Mouse (Mus musculus) lung, embryonic 16.5 days (tissue): Measurements from ENCODE around the gene Flvcr1. TPM values are rescaled to one million over a fixed set of nuclear protein-coding genes. Genes with fewer than 3 reads are reported as not detected.

Experiments used
- ATAC-seq: fragments of 200-750 bp; cut with Nextera tagmentation; 2 replicates; pipeline ENCODE4 v1.8.0; 2017; ENCODE audit warnings: low read depth, mild to moderate bottlenecking, moderate library complexity
- H3K27ac ChIP-seq: fragments of 300-500 bp; sonication (generic); 2 replicates; pipeline ENCODE4 v1.5.1; 2014; ENCODE audit warnings: mild to moderate bottlenecking, control low read depth, low read length
- H3K27me3 ChIP-seq: fragments of 300-500 bp; sonication (generic); 2 replicates; pipeline ENCODE4 v1.6.1; 2014; ENCODE audit warnings: low read depth, low read length, mixed read lengths; ENCODE audit not compliant: control insufficient read depth, insufficient read depth
- H3K36me3 ChIP-seq: fragments of 300-500 bp; sonication (generic); 2 replicates; pipeline ENCODE4 v1.6.1; 2014; ENCODE audit warnings: low read length; ENCODE audit not compliant: control insufficient read depth, insufficient read depth
- H3K4me1 ChIP-seq: fragments of 300-500 bp; sonication (generic); replicated peaks from 2 replicates; pipeline ENCODE4 v1.6.1; 2014; ENCODE audit warnings: low read length, mixed read lengths; ENCODE audit not compliant: control insufficient read depth, insufficient read depth
- H3K4me2 ChIP-seq: fragments of 300-500 bp; sonication (generic); 2 replicates; pipeline ENCODE4 v1.6.1; 2014; ENCODE audit warnings: low read depth, low read length, control low read depth
- H3K4me3 ChIP-seq: fragments of 300-500 bp; sonication (generic); 2 replicates; pipeline ENCODE4 v1.5.1; 2014; ENCODE audit warnings: mild to moderate bottlenecking, low read length, control low read depth
- H3K9ac ChIP-seq: fragments of 300-500 bp; sonication (generic); 2 replicates; pipeline ENCODE4 v1.6.1; 2014; ENCODE audit warnings: low read length, control low read depth
- H3K9me3 ChIP-seq: fragments of 300-500 bp; sonication (generic); 2 replicates; pipeline ENCODE4 v1.6.1; 2016; ENCODE audit warnings: low read length; ENCODE audit not compliant: control insufficient read depth
- WGBS: fragments of 180-500 bp; shearing (Covaris S2); extraction: QIAGEN DNeasy Blood & Tissue Kit; methylation state at CpG from one replicate; pipeline ENCODE4 v1.1.7; 2014; 5-methylcytosine and 5-hydroxymethylcytosine counted together
- polyA plus RNA-seq: library from polyadenylated mRNA; unstranded; fragments of >200 nt; fragmentation: Nextera tagmentation; extraction: Ambion mirVana; gene quantifications from 2 replicates; pipeline ENCODE4 v1.2.1, GENCODE M21; 2015

The Flvcr1 gene
- polyA plus RNA-seq, 1 experiment from 2014 or later = 3.6 TPM

DNA sequence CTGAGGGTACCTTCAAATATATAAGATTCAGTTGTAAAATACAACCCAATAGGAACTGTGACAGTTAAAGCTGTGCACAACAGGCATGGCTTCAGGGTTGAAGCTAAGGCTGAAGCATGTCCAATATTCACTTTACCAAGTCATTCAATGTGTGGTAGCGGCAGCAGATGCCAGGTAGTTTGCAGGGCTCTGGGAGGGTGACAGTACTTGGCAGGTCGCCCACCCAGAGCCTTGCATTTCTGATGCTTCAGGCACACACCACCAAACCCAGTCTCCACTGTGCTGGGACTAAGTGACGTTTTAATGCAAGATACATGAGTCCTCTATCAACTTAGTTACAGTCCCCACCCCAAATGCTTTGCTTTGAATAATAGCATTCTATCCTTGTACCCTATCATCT lies 25.3 kb downstream of the Flvcr1 start:
- H3K9ac ChIP-seq = no peak overlapping the region
- ATAC-seq = no peak
- WGBS = 70% methylated on average over 3 of the region's 3 CpGs
- 0 out of 2 replicates have a peak, but pooled peaks cover 3% of the 10 kb centered on the region for H3K9me3 ChIP-seq
- no peak overlapping the region for H3K4me2 ChIP-seq
- H3K4me3 ChIP-seq = no peak overlapping the region
- H3K4me1 ChIP-seq = no peaks in the 10 kb centered on the region
- no peaks in the 10 kb centered on the region for H3K27me3 ChIP-seq
- H3K27ac ChIP-seq = no peak overlapping the region
- no peaks in the 10 kb centered on the region for H3K36me3 ChIP-seq

DNA sequence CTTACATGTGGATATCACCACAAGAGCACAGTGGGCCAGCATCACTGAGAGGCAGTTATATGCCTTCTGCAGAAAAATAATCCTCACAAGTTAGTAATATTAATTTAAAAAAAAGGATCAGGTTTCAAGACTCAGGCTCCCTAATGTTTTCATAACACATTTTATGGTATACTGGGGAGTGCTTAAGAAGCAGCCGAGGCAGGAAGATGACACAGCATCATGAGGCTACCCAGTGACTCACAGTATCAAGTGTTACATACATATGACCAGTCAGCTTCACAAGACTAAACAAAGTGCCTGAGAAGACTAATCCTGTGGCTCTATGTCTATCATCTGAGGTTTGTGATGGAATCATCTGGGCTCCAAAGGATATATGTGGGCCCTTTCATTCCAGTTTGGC lies 27.9 kb downstream of the Flvcr1 start:
- Histone ChIP-seq H3K9me3 (0 out of 2 replicates have a peak, but pooled peaks cover 3% of the 10 kb centered on the region), H3K27ac (no peak overlapping the region), H3K4me2 (no peak overlapping the region), H3K4me3 (no peak overlapping the region), H3K4me1 (peaks cover 3% of the 10 kb centered on the region; the same call in 1 of the 2 replicates), H3K9ac (no peak overlapping the region), H3K27me3 (no peaks in the 10 kb centered on the region), H3K36me3 (no peaks in the 10 kb centered on the region)
- 58% methylated on average over 1 of the region's 1 CpGs for WGBS
- ATAC-seq = no peak

DNA sequence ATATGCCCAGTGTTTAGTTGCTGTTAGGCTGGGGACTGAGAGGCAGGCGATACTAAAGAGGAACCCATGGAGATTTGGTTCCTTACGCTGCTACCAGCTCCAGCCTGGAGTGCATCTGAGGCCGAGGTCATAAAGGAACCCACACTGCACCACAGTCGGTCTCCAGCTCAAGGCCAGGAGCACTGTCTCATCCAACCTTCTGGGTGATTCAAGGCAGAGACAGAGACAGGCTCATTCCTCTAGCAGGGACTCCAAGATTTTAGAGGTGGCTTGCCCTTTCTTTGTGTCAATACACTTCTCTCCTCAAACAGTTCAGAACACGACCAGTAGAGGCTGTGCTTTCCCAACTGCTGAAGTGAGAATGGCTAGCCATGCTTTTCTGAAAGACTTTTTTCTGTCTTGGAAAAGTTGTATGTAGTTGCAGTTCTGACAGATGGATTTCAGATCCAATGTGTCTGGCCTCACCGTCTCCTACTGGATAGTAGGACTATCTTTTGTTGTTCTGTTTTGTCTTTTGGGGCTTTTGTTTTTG lies 29.5 kb downstream of the Flvcr1 start:
- Histone ChIP-seq H3K27me3 (no peaks in the 10 kb centered on the region), H3K27ac (no peak overlapping the region), H3K36me3 (no peaks in the 10 kb centered on the region), H3K4me2 (no peak overlapping the region), H3K9ac (no peak overlapping the region), H3K4me3 (no peak overlapping the region), H3K4me1 (peaks cover 3% of the 10 kb centered on the region; the same call in 1 of the 2 replicates), H3K9me3 (0 out of 2 replicates have a peak, but pooled peaks cover 3% of the 10 kb centered on the region)
- ATAC-seq = no peak
- WGBS = 73% methylated on average over 6 of the region's 6 CpGs

DNA sequence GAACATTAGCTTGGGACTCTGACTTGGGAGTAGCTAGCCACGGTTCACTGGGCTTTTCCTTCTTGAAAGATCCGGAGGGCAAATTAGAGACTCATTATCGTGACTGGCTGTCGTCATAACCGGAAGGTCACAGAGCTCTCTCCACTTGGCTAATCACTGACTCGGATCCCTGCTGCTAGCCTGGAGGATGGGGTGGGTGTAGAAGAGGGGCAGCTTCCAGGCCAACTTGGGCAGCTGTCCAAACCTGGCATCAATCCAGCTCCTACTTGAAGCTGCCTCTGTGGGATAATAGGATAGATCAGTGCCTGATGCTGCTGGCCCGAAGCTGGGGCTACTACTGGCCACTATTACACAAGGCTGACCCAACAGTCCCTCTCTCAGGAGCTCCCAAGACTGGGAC lies 30.4 kb downstream of the Flvcr1 start:
- no peaks in the 10 kb centered on the region for H3K27me3 ChIP-seq
- no peak overlapping the region for H3K4me3 ChIP-seq
- no peak overlapping the region for H3K9ac ChIP-seq
- H3K4me2 ChIP-seq = no peak overlapping the region
- 38% methylated on average over 7 of the region's 7 CpGs for WGBS
- peaks cover 3% of the 10 kb centered on the region; the same call in 1 of the 2 replicates for H3K4me1 ChIP-seq
- ATAC-seq = peak; percentile 54; the same call in 1 of the 2 replicates
- no peaks in the 10 kb centered on the region for H3K36me3 ChIP-seq
- 0 out of 2 replicates have a peak, but pooled peaks cover 3% of the 10 kb centered on the region for H3K9me3 ChIP-seq
- H3K27ac ChIP-seq = no peak overlapping the region

DNA sequence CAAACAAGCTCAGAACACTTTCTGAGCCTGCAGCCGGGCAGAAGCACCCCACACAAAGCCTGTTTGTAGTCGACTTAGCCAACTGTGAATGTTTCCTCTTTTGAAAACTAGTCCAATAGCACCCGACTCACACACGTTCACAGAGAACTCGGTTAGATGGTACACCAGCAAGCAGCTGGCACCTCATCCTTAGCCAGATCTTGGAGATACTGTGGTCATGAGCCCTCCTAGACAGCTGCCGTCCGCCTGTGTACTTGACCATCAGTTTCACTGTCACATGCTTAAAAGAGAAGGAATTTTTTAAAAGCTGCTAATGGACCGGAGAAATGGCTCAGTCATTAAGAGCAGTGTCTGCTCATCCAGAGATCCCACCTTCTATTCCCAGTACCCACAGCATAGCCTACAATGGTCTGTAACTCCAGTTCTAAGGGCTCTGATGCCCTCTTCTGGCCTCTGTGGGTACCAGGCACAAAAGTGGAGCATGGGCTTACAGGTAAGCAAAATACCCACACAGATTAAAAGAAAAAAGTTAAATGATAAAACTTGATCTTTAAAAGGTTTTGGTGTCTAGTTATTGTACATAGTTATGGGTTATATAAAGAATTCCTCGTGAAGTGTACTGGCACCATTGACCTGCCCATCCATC lies 36.4 kb downstream of the Flvcr1 start:
- H3K9me3 ChIP-seq = no peaks in the 10 kb centered on the region
- H3K4me2 ChIP-seq = no peak overlapping the region
- H3K4me1 ChIP-seq = no peaks in the 10 kb centered on the region
- H3K9ac ChIP-seq = no peak overlapping the region
- no peaks in the 10 kb centered on the region for H3K27me3 ChIP-seq
- H3K36me3 ChIP-seq = no peaks in the 10 kb centered on the region
- H3K27ac ChIP-seq = no peak overlapping the region
- 74% methylated on average over 9 of the region's 9 CpGs for WGBS
- no peak for ATAC-seq
- H3K4me3 ChIP-seq = no peak overlapping the region

DNA sequence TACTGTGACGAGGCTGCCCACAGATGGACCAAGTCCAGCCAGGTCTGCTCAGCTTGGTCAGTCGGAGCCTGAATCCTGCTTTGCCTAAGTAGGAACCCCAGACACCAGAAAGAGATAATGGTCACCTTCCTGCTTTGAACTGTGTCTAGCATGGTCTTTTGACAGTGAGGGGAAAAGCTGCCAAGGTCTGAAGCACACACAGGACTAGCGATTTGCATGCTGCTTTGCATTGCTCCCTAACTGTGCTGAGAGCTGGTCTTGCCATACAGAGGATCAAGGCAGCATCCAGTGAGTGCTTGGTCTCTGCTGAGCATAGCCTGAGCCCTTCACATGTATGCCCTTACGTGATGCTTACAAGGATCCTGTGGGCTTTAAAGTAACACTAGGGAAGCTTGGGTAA lies 44.5 kb downstream of the Flvcr1 start:
- no peak overlapping the region for H3K4me3 ChIP-seq
- H3K9ac ChIP-seq = no peak overlapping the region
- H3K36me3 ChIP-seq = no peaks in the 10 kb centered on the region
- H3K27ac ChIP-seq = no peak overlapping the region
- peaks cover 17% of the 10 kb centered on the region for H3K4me1 ChIP-seq
- H3K9me3 ChIP-seq = no peaks in the 10 kb centered on the region
- 79% methylated on average over 4 of the region's 4 CpGs for WGBS
- no peaks in the 10 kb centered on the region; the same call in 1 of the 2 replicates for H3K27me3 ChIP-seq
- no peak for ATAC-seq
- no peak overlapping the region for H3K4me2 ChIP-seq

DNA sequence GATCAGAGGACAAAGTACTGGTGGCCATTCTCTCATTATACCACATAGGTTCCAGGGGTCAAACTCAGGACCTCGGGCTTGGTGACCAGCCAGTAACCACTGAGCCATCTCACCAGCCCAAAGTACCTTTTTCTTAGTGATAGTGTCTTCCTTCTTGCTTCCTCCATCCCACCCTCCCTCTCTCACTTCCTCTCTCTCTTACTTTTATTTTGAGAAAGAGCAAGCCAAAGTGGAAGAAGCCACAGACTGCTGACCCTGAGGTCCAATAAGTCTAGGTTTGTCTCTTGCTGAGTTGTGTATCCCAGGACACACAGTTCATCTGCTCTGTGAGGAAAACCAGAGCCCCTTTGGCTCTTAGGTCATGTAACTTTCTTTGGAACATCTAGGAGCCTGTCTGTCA lies 45.5 kb downstream of the Flvcr1 start:
- Histone ChIP-seq H3K36me3 (no peaks in the 10 kb centered on the region), H3K27me3 (no peaks in the 10 kb centered on the region; the same call in 1 of the 2 replicates), H3K9ac (no peak overlapping the region), H3K27ac (no peak overlapping the region), H3K4me2 (no peak overlapping the region), H3K4me1 (peaks cover 17% of the 10 kb centered on the region), H3K9me3 (no peaks in the 10 kb centered on the region), H3K4me3 (no peak overlapping the region)
- WGBS = 100% methylated on average over 1 of the region's 1 CpGs
- no peak for ATAC-seq

DNA sequence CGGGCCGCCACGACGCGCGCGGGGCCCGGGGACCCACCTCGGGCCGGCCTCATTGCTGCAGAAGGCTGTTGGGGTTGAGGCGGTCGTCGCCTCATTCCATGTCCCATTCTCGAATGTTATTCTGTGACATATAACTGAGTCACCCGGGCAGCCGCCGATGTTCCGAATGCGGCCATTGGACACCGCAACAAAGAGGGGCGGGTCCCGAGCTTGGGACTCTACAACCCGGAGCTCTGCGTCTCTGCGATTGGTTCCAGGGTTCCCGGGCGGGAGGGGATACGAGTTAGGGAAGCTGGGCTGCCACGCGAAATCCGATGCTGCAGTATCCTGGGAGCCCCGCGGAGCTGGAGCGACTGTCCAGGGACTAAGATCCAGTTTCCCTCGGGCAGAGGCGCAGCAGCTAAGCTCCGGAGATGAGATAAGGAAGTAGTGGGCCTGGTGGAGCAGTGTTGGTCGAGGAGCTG lies 46.8 kb downstream of the Flvcr1 start, which contains the start of gene Vash2:
Gene Vash2 (minus strand): TSS at position 197 of the 464 bp plus-strand sequence.
- H3K27me3 ChIP-seq = no peaks in the 10 kb centered on the region; the same call in 1 of the 2 replicates
- H3K4me3 ChIP-seq = peak within 1 kb of the TSS; percentile 71
- H3K9me3 ChIP-seq = no peaks in the 10 kb centered on the region
- peak within 1 kb of the TSS; percentile 83 for H3K9ac ChIP-seq
- peak within 1 kb of the TSS; percentile 90 for H3K27ac ChIP-seq
- peak within 1 kb of the TSS; percentile 94 for H3K4me2 ChIP-seq
- WGBS = under 1% methylated on average over 38 of the region's 38 CpGs
- H3K4me1 ChIP-seq = peaks cover 17% of the 10 kb centered on the region
- peak; percentile 99 for ATAC-seq
- no peaks in the 10 kb centered on the region for H3K36me3 ChIP-seq

DNA sequence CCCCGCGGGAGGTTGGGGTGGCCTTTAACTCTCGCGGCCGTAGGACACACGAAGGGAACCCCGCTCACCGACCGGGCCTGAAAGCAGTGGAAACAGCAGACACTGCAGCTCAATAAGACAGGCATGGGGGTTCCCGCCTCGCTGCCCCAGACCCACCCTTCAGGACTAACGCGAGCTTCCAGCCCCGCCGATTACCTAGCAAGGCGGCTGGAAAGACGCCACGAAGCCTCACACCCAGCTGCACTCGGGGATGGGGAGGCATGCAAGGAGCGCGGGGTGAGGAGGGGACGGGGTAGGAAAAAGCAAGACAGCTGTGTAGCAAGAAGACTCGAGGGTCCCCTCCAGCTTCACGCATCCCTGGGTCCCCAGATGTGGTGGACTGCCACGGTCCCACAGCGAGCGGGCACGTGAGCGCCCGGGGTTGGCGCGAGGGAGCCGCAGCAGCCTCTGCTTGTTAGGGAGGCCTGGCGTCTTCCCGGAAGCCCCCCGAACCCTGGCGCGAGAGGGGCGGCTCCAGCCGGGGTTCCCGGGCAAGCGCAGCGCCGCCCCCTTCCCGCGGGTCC lies 47.4 kb downstream of the Flvcr1 start:
- Histone ChIP-seq H3K9me3 (no peaks in the 10 kb centered on the region), H3K27me3 (no peaks in the 10 kb centered on the region; the same call in 1 of the 2 replicates), H3K4me2 (peak overlapping the region; percentile 94), H3K36me3 (no peaks in the 10 kb centered on the region), H3K4me1 (peaks cover 17% of the 10 kb centered on the region), H3K9ac (peak overlapping the region; percentile 83), H3K27ac (peak overlapping the region; percentile 90), H3K4me3 (peak overlapping the region; percentile 71)
- ATAC-seq = peak; percentile 74
- WGBS = under 1% methylated on average over 37 of the region's 46 CpGs
